Mouse (Mus musculus) layer of hippocampus, postnatal 25 days (tissue): ENCODE results near the gene 6030445D17Rik. TPM values are rescaled to one million over a fixed set of nuclear protein-coding genes. Genes with fewer than 3 reads are reported as not detected.

ENCODE experiments used
- total RNA-seq, 2 experiments: library from RNA; stranded (reverse); gene quantifications; 2 replicates each; pipeline ENCODE4 v1.2.3; 2021

Gene 6030445D17Rik
- total RNA-seq, 2 experiments from 2014 or later: 0.21 to 0.54 TPM

Other genes with a start within 250 kb of the 6030445D17Rik start
- gene Tcea3, start 214.5 kb upstream of the 6030445D17Rik start, total RNA-seq: under 1 TPM in 1 of 2 experiments, not detected in 1; 0.52 TPM
- gene Zfp46, start 177.6 kb upstream of the 6030445D17Rik start, total RNA-seq: 10 to 100 TPM; 48.8 to 62.9 TPM
- 100 to 1,000 TPM in 1 of 2 experiments, 10 to 100 TPM in 1; 87.1 to 103 TPM for gene Hnrnpr, start 151.3 kb upstream of the 6030445D17Rik start, total RNA-seq
- gene Htr1d, start 38.7 kb upstream of the 6030445D17Rik start, total RNA-seq: under 1 TPM; 0.57 to 0.75 TPM
- 10 to 100 TPM; 82.8 to 88.1 TPM for gene Luzp1, start 7.5 kb downstream of the 6030445D17Rik start, total RNA-seq
- gene Kdm1a, start 140.5 kb downstream of the 6030445D17Rik start, total RNA-seq: 100 to 1,000 TPM in 1 of 2 experiments, 10 to 100 TPM in 1; 97.1 to 109 TPM
- gene Tex46, start 148.2 kb downstream of the 6030445D17Rik start, total RNA-seq: not detected
- gene Lactbl1, start 160.4 kb downstream of the 6030445D17Rik start, total RNA-seq: under 1 TPM; 0.07 to 0.16 TPM